In the genomic region with DNA sequence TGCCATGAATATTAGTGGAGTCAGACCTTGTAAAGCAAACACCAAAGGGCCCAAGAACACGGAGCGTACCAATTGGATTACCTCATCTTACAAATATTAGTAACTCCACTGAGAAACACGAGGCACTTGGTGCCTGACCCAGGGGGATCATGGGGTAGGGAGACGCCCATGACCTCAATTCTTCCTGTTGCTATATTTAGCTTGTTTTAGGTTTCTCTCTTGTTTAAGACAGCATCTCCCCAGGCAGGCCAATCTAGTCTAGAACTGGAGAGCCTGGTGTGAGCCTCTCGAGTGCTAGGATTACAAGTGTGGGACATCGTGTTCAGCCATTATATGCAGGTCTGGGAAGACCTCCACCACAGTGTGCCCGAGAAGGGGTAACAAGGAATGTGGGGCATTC, we compare ENCODE assay signal across 8 mouse cellular contexts. TPM values are rescaled to one million over a fixed set of nuclear protein-coding genes. Genes with fewer than 3 reads are reported as not detected.
DNase-seq lines count a peak whose midpoint lies in the region; ATAC-seq lines count a peak whose summit lies in the region.

No protein-coding gene starts in this region.

- 0 out of 2 replicates have a peak, but pooled peaks cover 2% of the 10 kb centered on the region for H3K27me3 ChIP-seq in intestine, embryonic 14.5 days (replicated peaks; ENCODE audit: control insufficient read depth, insufficient read depth, low read length)
- peaks cover 10% of the 10 kb centered on the region; the same call in 1 of the 2 replicates for H3K27me3 ChIP-seq in midbrain, embryonic 15.5 days (replicated peaks)

- no peak for ATAC-seq in CD4-positive, CD25-positive, alpha-beta regulatory T cell, adult 4 months
- ATAC-seq in intestine, embryonic 14.5 days (replicated peaks; ENCODE audit: low FRiP score, low TSS enrichment, low read depth) = no peak
- ATAC-seq in midbrain, embryonic 15.5 days (replicated peaks) = no peak

- WGBS in intestine, embryonic 14.5 days = 34% methylated on average over 7 of the region's 7 CpGs
- WGBS in midbrain, embryonic 15.5 days = 58% methylated on average over 7 of the region's 7 CpGs

- no peaks in the 10 kb centered on the region for H3K9me3 ChIP-seq in intestine, embryonic 14.5 days (ENCODE audit: control insufficient read depth, low read length)
- H3K9me3 ChIP-seq in midbrain, embryonic 15.5 days = no peaks in the 10 kb centered on the region

- H3K27ac ChIP-seq in intestine, embryonic 14.5 days (ENCODE audit: low read depth) = peak overlapping the region; percentile 40; the same call in 1 of the 2 replicates
- no peak overlapping the region for H3K27ac ChIP-seq in midbrain, embryonic 15.5 days

- H3K36me3 ChIP-seq in intestine, embryonic 14.5 days (ENCODE audit: control insufficient read depth, insufficient read depth, low read length) = peaks cover 30% of the 10 kb centered on the region
- H3K36me3 ChIP-seq in midbrain, embryonic 15.5 days (replicated peaks) = peaks cover 19% of the 10 kb centered on the region

- H3K9ac ChIP-seq in intestine, embryonic 14.5 days (ENCODE audit: low read length) = peak overlapping the region; percentile 72
- H3K9ac ChIP-seq in midbrain, embryonic 15.5 days = peak overlapping the region; percentile 88; the same call in 1 of the 2 replicates

- peak; percentile 56 for DNase-seq in CD4-positive, CD25-positive, alpha-beta regulatory T cell, adult 2 months (ENCODE audit: low read depth, low spot score)
- peak; percentile 32 for DNase-seq in thymus, postnatal 0 days (ENCODE audit: low spot score)
- no peak for DNase-seq in thymus, adult 18-20 months
- DNase-seq in intestine, embryonic 14.5 days (ENCODE audit: low spot score) = no peak
- no peak for DNase-seq in spleen, postnatal 4 days (ENCODE audit: low spot score in 2 of 2)
- no peak for DNase-seq in right cerebral cortex, adult 2 months (ENCODE audit: low spot score in 2 of 2)

- peak overlapping the region; percentile 79 for H3K4me2 ChIP-seq in intestine, embryonic 14.5 days (ENCODE audit: low read length)
- peak overlapping the region; percentile 71 for H3K4me2 ChIP-seq in midbrain, embryonic 15.5 days

- peak overlapping the region; percentile 97 for H3K4me3 ChIP-seq in intestine, embryonic 14.5 days (ENCODE audit: low read depth, low read length)
- H3K4me3 ChIP-seq in midbrain, embryonic 15.5 days = peak overlapping the region; percentile 78

- H3K4me1 ChIP-seq in intestine, embryonic 14.5 days (replicated peaks; ENCODE audit: control insufficient read depth, insufficient read depth, low read length) = peaks cover 14% of the 10 kb centered on the region
- peaks cover 21% of the 10 kb centered on the region for H3K4me1 ChIP-seq in midbrain, embryonic 15.5 days

RNA-seq across cellular contexts. Expression of gene Psmd8, which starts 1.2 kb away (rescaled TPM):
- 100 to 1,000 TPM; 163 to 175 TPM for polyA plus RNA-seq in CD4-positive, CD25-positive, alpha-beta regulatory T cell, adult 4 months (2017; shearing (Covaris generic))
- polyA plus RNA-seq in thymus, postnatal 0 days (2015; fragmentation: Nextera tagmentation; extraction: Ambion mirVana) = 358 and 374 TPM in 2 replicates
- polyA plus RNA-seq in intestine, embryonic 14.5 days (2014; fragmentation: Nextera tagmentation; extraction: Ambion mirVana) = 277 and 280 TPM in 2 replicates
- polyA plus RNA-seq in midbrain, embryonic 15.5 days (2015; fragmentation: Nextera tagmentation; extraction: Ambion mirVana) = 282 and 290 TPM in 2 replicates

RNA-seq across cellular contexts. Expression of gene Spred3, which starts 9.1 kb away (rescaled TPM):
- under 1 TPM in 1 of 2 experiments, not detected in 1; 0.42 TPM for polyA plus RNA-seq in CD4-positive, CD25-positive, alpha-beta regulatory T cell, adult 4 months (2017; shearing (Covaris generic))
- 0.23 and 1.4 TPM in 2 replicates for polyA plus RNA-seq in thymus, postnatal 0 days (2015; fragmentation: Nextera tagmentation; extraction: Ambion mirVana)
- polyA plus RNA-seq in intestine, embryonic 14.5 days (2014; fragmentation: Nextera tagmentation; extraction: Ambion mirVana) = 3.8 and 4.7 TPM in 2 replicates
- polyA plus RNA-seq in midbrain, embryonic 15.5 days (2015; fragmentation: Nextera tagmentation; extraction: Ambion mirVana) = 11.3 and 11.5 TPM in 2 replicates

RNA-seq across cellular contexts. Expression of gene Ggn, which starts 9.3 kb away (rescaled TPM):
- not detected for polyA plus RNA-seq in CD4-positive, CD25-positive, alpha-beta regulatory T cell, adult 4 months (2017; shearing (Covaris generic))
- 0.17 and 0.20 TPM in 2 replicates for polyA plus RNA-seq in thymus, postnatal 0 days (2015; fragmentation: Nextera tagmentation; extraction: Ambion mirVana)
- 0.58 and 1.0 TPM in 2 replicates for polyA plus RNA-seq in intestine, embryonic 14.5 days (2014; fragmentation: Nextera tagmentation; extraction: Ambion mirVana)
- polyA plus RNA-seq in midbrain, embryonic 15.5 days (2015; fragmentation: Nextera tagmentation; extraction: Ambion mirVana) = 0.37 and 1.1 TPM in 2 replicates

RNA-seq across cellular contexts. Expression of gene Fam98c, which starts 23.3 kb away (rescaled TPM):
- polyA plus RNA-seq in CD4-positive, CD25-positive, alpha-beta regulatory T cell, adult 4 months (2017; shearing (Covaris generic)) = 1 to 10 TPM; 8.3 to 9.4 TPM
- 49.7 and 54.4 TPM in 2 replicates for polyA plus RNA-seq in thymus, postnatal 0 days (2015; fragmentation: Nextera tagmentation; extraction: Ambion mirVana)
- 25.9 and 26.1 TPM in 2 replicates for polyA plus RNA-seq in intestine, embryonic 14.5 days (2014; fragmentation: Nextera tagmentation; extraction: Ambion mirVana)
- polyA plus RNA-seq in midbrain, embryonic 15.5 days (2015; fragmentation: Nextera tagmentation; extraction: Ambion mirVana) = 21.8 and 27.9 TPM in 2 replicates

RNA-seq across cellular contexts. Expression of gene Catsperg1, which starts 34.5 kb away (rescaled TPM):
- polyA plus RNA-seq in CD4-positive, CD25-positive, alpha-beta regulatory T cell, adult 4 months (2017; shearing (Covaris generic)) = under 1 TPM; 0.44 to 0.56 TPM
- 0.27 and 0.35 TPM in 2 replicates for polyA plus RNA-seq in thymus, postnatal 0 days (2015; fragmentation: Nextera tagmentation; extraction: Ambion mirVana)
- 0.78 and 1.5 TPM in 2 replicates for polyA plus RNA-seq in intestine, embryonic 14.5 days (2014; fragmentation: Nextera tagmentation; extraction: Ambion mirVana)
- 4.2 and 5.3 TPM in 2 replicates for polyA plus RNA-seq in midbrain, embryonic 15.5 days (2015; fragmentation: Nextera tagmentation; extraction: Ambion mirVana)

Comparison
In these comparisons a context has a peak if more than half of its experiments do, and no peak if none do; other contexts are left out.
1. DNase-seq: peak in CD4-positive, CD25-positive, alpha-beta regulatory T cell, adult 2 months (single experiment) and thymus, postnatal 0 days (single experiment); none in thymus, adult 18-20 months (0 of 2), intestine, embryonic 14.5 days (single experiment), spleen, postnatal 4 days (0 of 2) and right cerebral cortex, adult 2 months (0 of 2).